Comparison of ENCODE assay signal across 8 mouse cellular contexts in the genomic region with DNA sequence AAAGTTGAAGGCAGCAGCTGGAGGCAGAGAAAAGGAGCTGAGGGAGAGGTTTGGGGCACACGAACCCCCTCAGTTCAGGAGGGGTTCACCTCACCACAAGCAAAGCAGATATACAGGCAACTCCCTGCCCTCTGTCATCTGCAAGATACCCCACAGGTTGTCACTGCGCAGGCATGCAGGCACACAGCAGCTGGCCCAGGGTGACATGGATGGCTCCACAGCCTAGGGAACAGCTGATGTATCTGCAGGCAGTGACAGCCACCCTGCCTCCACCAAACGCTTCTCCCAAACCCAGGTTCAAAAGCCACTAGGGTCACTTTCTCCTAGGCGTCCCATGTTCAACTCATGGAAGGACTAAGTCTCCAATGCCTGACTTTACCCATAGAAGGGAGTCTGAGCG. TPM values are rescaled to one million over a fixed set of nuclear protein-coding genes. Genes with fewer than 3 reads are reported as not detected.
A peak's percentile ranks its signal among the peaks of the same experiment; 100 is the strongest.
DNase-seq lines count a peak whose midpoint lies in the region; ATAC-seq and TF ChIP-seq lines count a peak whose summit lies in the region.

No protein-coding gene starts in this region.

- no peak for DNase-seq in kidney, adult 2 months
- DNase-seq in kidney, postnatal 14 days = no peak
- DNase-seq in embryonic facial prominence, embryonic 10.5 days (ENCODE audit: low spot score) = no peak
- DNase-seq in forebrain, embryonic 14.5 days (ENCODE audit: low spot score) = no peak
- DNase-seq in right cerebral cortex, postnatal 14 days = no peak
- no peak for DNase-seq in urinary bladder, postnatal 4 days (ENCODE audit: low spot score in 2 of 2)
- no peak for DNase-seq in layer of hippocampus, adult 9-10 months (ENCODE audit: low spot score)

- no peaks in the 10 kb centered on the region for H3K4me1 ChIP-seq in kidney, adult 2 months (ENCODE audit: control insufficient read depth, insufficient read depth, low read length)
- H3K4me1 ChIP-seq in embryonic facial prominence, embryonic 10.5 days = peaks cover 72% of the 10 kb centered on the region
- peaks cover 9% of the 10 kb centered on the region for H3K4me1 ChIP-seq in forebrain, embryonic 14.5 days (ENCODE audit: control insufficient read depth, insufficient read depth, low read length)
- H3K4me1 ChIP-seq in liver, embryonic 12.5 days = peaks cover 13% of the 10 kb centered on the region; the same call in 1 of the 2 replicates

- 0 out of 2 replicates have a peak overlapping the region, but pooled peaks have one; percentile 3 for H3K27ac ChIP-seq in kidney, adult 2 months (ENCODE audit: insufficient read depth, low read depth, low read length)
- no peak overlapping the region; the same call in 1 of the 2 replicates for H3K27ac ChIP-seq in embryonic facial prominence, embryonic 10.5 days (replicated peaks)
- no peak overlapping the region for H3K27ac ChIP-seq in forebrain, embryonic 14.5 days (ENCODE audit: low read depth, low read length)
- no peak overlapping the region for H3K27ac ChIP-seq in liver, embryonic 12.5 days

- H3K36me3 ChIP-seq in kidney, adult 2 months (ENCODE audit: control insufficient read depth, insufficient read depth, low read length) = no peaks in the 10 kb centered on the region
- H3K36me3 ChIP-seq in embryonic facial prominence, embryonic 10.5 days (replicated peaks) = 0 out of 2 replicates have a peak, but pooled peaks cover 4% of the 10 kb centered on the region
- no peaks in the 10 kb centered on the region for H3K36me3 ChIP-seq in forebrain, embryonic 14.5 days (ENCODE audit: control insufficient read depth, insufficient read depth, low read length)
- no peaks in the 10 kb centered on the region for H3K36me3 ChIP-seq in liver, embryonic 12.5 days

- ATAC-seq in forebrain, embryonic 14.5 days = no peak
- no peak for ATAC-seq in liver, embryonic 12.5 days

- no peaks in the 10 kb centered on the region for H3K27me3 ChIP-seq in kidney, adult 2 months (replicated peaks; ENCODE audit: control insufficient read depth, insufficient read depth, low read length)
- peaks cover 65% of the 10 kb centered on the region for H3K27me3 ChIP-seq in embryonic facial prominence, embryonic 10.5 days (replicated peaks; ENCODE audit: low read depth, poor library complexity, severe bottlenecking)
- 0 out of 2 replicates have a peak, but pooled peaks cover 12% of the 10 kb centered on the region for H3K27me3 ChIP-seq in forebrain, embryonic 14.5 days (replicated peaks; ENCODE audit: control insufficient read depth, insufficient read depth, low read length)
- H3K27me3 ChIP-seq in liver, embryonic 12.5 days (replicated peaks) = peaks cover 99% of the 10 kb centered on the region

- peak overlapping the region; percentile 20; the same call in 1 of the 2 replicates for H3K4me3 ChIP-seq in kidney, adult 2 months (ENCODE audit: insufficient read depth, low read depth, low read length)
- H3K4me3 ChIP-seq in embryonic facial prominence, embryonic 10.5 days = peak overlapping the region; percentile 86
- H3K4me3 ChIP-seq in forebrain, embryonic 14.5 days (ENCODE audit: low read depth, low read length) = 0 out of 2 replicates have a peak overlapping the region, but pooled peaks have one; percentile 1
- no peak overlapping the region for H3K4me3 ChIP-seq in liver, embryonic 12.5 days

- no peaks in the 10 kb centered on the region for H3K9me3 ChIP-seq in embryonic facial prominence, embryonic 10.5 days
- no peaks in the 10 kb centered on the region for H3K9me3 ChIP-seq in forebrain, embryonic 14.5 days (replicated peaks; ENCODE audit: control insufficient read depth, low read length)
- no peaks in the 10 kb centered on the region for H3K9me3 ChIP-seq in liver, embryonic 12.5 days (replicated peaks)

- WGBS in kidney, adult 2 months = 74% methylated on average over 5 of the region's 5 CpGs
- 51% methylated on average over 5 of the region's 5 CpGs for WGBS in embryonic facial prominence, embryonic 10.5 days
- 66% methylated on average over 5 of the region's 5 CpGs for WGBS in forebrain, embryonic 14.5 days
- 40% methylated on average over 5 of the region's 5 CpGs for WGBS in liver, embryonic 12.5 days (ENCODE audit: insufficient replicate concordance)

- no peak for TF ChIP-seq CTCF in kidney, adult 2 months (conservative IDR thresholded peaks at IDR 0.05; ENCODE audit: insufficient read depth, insufficient read length, low read depth, low read length)

- H3K4me2 ChIP-seq in forebrain, embryonic 14.5 days (ENCODE audit: low read length) = peak overlapping the region; percentile 99
- H3K4me2 ChIP-seq in liver, embryonic 12.5 days = peak overlapping the region; percentile 75; the same call in 1 of the 2 replicates

- no peak for TF ChIP-seq POLR2A in kidney, adult 2 months (IDR thresholded peaks at IDR 0.05; ENCODE audit: low read depth, low read length)

- no peak overlapping the region for H3K9ac ChIP-seq in forebrain, embryonic 14.5 days (ENCODE audit: low read length)
- no peak overlapping the region for H3K9ac ChIP-seq in liver, embryonic 12.5 days

RNA-seq across cellular contexts. Expression of gene Atoh8, which starts 2.5 kb away (rescaled TPM):
- 7.7 and 10.1 TPM in 2 replicates for polyA plus RNA-seq in kidney, adult 2 months (2012; rRNA removed)
- 17.7 and 21.4 TPM in 2 replicates for polyA plus RNA-seq in embryonic facial prominence, embryonic 10.5 days (2016; fragmentation: Nextera tagmentation; extraction: Ambion mirVana)
- polyA plus RNA-seq in forebrain, embryonic 14.5 days (2014; fragmentation: Nextera tagmentation; extraction: Ambion mirVana) = 2.2 and 2.5 TPM in 2 replicates
- polyA plus RNA-seq in liver, embryonic 12.5 days (2016; fragmentation: Nextera tagmentation; extraction: Ambion mirVana) = 2.0 and 2.1 TPM in 2 replicates
